Mouse (Mus musculus): ENCODE data around the gene Cbl. TPM values are rescaled to one million over a fixed set of nuclear protein-coding genes. Genes with fewer than 3 reads are reported as not detected.

Gene Cbl
- 12.7 and 13.7 TPM in 2 replicates for polyA plus RNA-seq (2014; fragmentation: Nextera tagmentation; extraction: Ambion mirVana)

DNA sequence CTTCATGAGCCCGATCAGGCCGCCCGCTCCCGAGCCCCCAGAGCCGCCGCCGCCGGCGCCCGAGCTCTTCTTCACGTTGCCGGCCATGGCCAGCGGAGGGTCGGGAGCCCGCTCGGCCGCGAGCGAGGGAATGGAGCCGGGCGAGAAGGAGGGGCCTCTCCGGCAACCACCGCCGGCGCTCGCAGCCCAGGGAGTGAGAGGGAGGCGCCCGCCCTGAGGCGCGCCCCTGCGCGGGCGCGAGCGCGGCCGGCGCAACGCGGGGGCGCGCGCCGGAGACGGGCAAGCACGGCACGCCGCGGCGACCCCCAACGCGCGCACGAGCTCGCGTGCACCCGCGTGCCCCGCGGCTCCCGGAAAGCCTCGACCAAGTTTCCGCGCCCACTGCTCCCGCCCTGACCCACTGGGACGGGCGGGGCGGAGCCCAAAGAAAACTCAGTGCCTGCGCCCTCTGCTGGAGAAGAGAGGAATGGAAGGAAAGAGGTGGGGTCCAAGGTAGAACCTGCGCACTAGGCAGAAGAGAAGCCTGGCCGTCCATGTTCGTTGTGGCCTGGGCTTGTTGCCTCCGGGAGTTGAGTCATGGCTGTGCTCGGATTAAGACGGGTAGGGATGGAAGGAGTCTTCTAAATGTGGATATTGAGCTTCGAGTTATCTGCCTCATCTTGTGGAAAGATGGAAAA lies at the start of gene Cbl:
TSS of gene Cbl (minus strand) at position 248 of the 677 bp plus-strand sequence.
- H3K9me3 ChIP-seq (ENCODE audit: control insufficient read depth, low read length), result no peaks in the 10 kb centered on the region
- H3K4me1 ChIP-seq (ENCODE audit: control insufficient read depth in 2 of 2, insufficient read depth in 2 of 2, low read length in 2 of 2), result peaks cover 5 to 24% of the 10 kb centered on the region in 2 experiments
- H3K4me2 ChIP-seq (ENCODE audit: low read length), result peak within 1 kb of the TSS; percentile 82
- H3K27me3 ChIP-seq (ENCODE audit: control insufficient read depth, insufficient read depth, low read length), result no peaks in the 10 kb centered on the region
- peak within 1 kb of the TSS; percentile 90 for H3K9ac ChIP-seq (ENCODE audit: low read length)
- H3K36me3 ChIP-seq (ENCODE audit: control insufficient read depth, insufficient read depth, low read length), result no peaks in the 10 kb centered on the region
- WGBS, result under 1% methylated on average over 67 of the region's 76 CpGs
- peak within 1 kb of the TSS; percentile 92 for H3K27ac ChIP-seq (replicated peaks in 1 of 2; ENCODE audit: control insufficient read depth in 1 of 2, insufficient read depth in 1 of 2, low read depth in 2 of 2, low read length in 2 of 2)
- H3K4me3 ChIP-seq (ENCODE audit: control insufficient read depth in 1 of 2, insufficient read depth in 1 of 2, low read depth in 1 of 2, low read length in 2 of 2), result peak within 1 kb of the TSS; percentile 78 to 99
- peak; percentile 89 for ATAC-seq (ENCODE audit: insufficient number of reproducible peaks, insufficient read depth, low FRiP score, low read depth)

DNA sequence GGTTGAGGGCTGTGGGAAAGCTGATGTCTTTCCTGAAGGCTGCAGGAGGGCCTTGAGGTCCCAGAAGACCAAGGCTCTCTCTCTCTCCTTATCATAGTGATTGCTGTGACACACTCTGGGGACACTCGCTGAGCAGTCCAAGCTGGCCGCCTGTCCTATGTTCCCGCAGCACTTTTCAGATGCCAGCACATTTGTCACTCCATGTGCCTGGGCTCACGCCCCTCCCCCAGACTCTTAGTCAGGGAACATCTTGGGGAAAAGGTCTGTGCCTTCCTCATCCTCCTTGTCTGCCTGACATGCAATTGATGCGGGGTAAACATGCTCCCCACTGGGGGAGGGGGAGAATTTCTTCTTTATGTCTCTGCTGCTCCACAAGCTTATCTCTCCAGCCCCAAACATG lies 49.3 kb upstream of the Cbl start:
- Histone ChIP-seq H3K4me3 (ENCODE audit: control insufficient read depth in 1 of 2, insufficient read depth in 1 of 2, low read depth in 1 of 2, low read length in 2 of 2) (no peak overlapping the region), H3K4me2 (ENCODE audit: low read length) (no peak overlapping the region), H3K27me3 (ENCODE audit: control insufficient read depth, insufficient read depth, low read length) (peaks cover 10% of the 10 kb centered on the region), H3K4me1 (ENCODE audit: control insufficient read depth in 2 of 2, insufficient read depth in 2 of 2, low read length in 2 of 2) (peaks cover 2 to 9% of the 10 kb centered on the region in 2 experiments; a peak in 3 of 4 replicates), H3K36me3 (ENCODE audit: control insufficient read depth, insufficient read depth, low read length) (0 out of 2 replicates have a peak, but pooled peaks cover 5% of the 10 kb centered on the region), H3K9me3 (ENCODE audit: control insufficient read depth, low read length) (no peaks in the 10 kb centered on the region), H3K27ac (replicated peaks in 1 of 2; ENCODE audit: control insufficient read depth in 1 of 2, insufficient read depth in 1 of 2, low read depth in 2 of 2, low read length in 2 of 2) (no peak overlapping the region), H3K9ac (ENCODE audit: low read length) (no peak overlapping the region)
- WGBS, result 31% methylated on average over 5 of the region's 5 CpGs
- no peak for ATAC-seq (ENCODE audit: insufficient number of reproducible peaks, insufficient read depth, low FRiP score, low read depth)

DNA sequence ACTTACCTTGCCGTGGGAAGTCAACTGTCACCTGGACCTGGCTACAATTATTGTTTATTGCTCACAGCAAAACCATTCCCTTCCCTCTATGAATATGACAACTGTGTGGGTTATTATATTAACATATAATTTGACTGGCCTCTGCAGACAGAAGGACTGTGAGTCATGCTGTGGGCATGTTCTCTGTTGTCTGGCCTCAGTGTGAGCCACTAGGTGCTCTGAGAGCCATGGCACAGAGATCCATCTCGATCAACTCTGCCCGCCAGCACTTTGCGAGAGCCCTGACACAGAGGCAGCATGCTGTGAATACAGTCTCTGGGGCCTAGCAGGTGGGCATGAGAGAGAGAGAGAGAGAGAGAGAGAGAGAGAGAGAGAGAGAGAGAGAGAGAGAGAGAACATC lies 36.1 kb upstream of the Cbl start:
- H3K27me3 ChIP-seq (ENCODE audit: control insufficient read depth, insufficient read depth, low read length), result no peaks in the 10 kb centered on the region
- H3K4me1 ChIP-seq (ENCODE audit: control insufficient read depth in 2 of 2, insufficient read depth in 2 of 2, low read length in 2 of 2), result peaks cover 5 to 6% of the 10 kb centered on the region in 2 experiments; a peak in 3 of 4 replicates
- H3K9me3 ChIP-seq (ENCODE audit: control insufficient read depth, low read length), result no peaks in the 10 kb centered on the region
- H3K36me3 ChIP-seq (ENCODE audit: control insufficient read depth, insufficient read depth, low read length), result no peaks in the 10 kb centered on the region
- H3K4me2 ChIP-seq (ENCODE audit: low read length), result no peak overlapping the region
- H3K4me3 ChIP-seq (ENCODE audit: control insufficient read depth in 1 of 2, insufficient read depth in 1 of 2, low read depth in 1 of 2, low read length in 2 of 2), result no peak overlapping the region
- ATAC-seq (ENCODE audit: insufficient number of reproducible peaks, insufficient read depth, low FRiP score, low read depth), result no peak
- H3K27ac ChIP-seq (replicated peaks in 1 of 2; ENCODE audit: control insufficient read depth in 1 of 2, insufficient read depth in 1 of 2, low read depth in 2 of 2, low read length in 2 of 2), result no peak overlapping the region
- H3K9ac ChIP-seq (ENCODE audit: low read length), result no peak overlapping the region
- 79% methylated on average over 4 of the region's 4 CpGs for WGBS

DNA sequence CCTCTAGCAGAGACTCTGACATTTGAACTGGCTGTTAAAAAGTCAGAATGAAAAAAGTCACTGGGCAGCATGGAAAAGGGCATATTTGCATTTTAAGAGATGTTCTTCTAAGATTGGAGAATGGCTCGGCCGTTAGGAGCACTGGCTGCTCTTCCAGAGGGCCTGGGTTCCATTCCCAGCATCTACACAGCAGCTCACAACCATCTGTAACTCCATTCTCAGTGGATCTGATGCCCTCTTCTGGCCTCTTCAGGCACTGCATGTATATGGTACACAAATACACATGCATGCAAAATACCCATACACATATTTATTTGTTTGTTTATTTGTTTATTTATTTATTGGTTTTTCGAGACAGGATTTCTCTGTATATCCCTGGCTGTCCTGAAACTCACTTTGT lies 35.2 kb upstream of the Cbl start:
- Histone ChIP-seq H3K27ac (replicated peaks in 1 of 2; ENCODE audit: control insufficient read depth in 1 of 2, insufficient read depth in 1 of 2, low read depth in 2 of 2, low read length in 2 of 2) (no peak overlapping the region), H3K27me3 (ENCODE audit: control insufficient read depth, insufficient read depth, low read length) (no peaks in the 10 kb centered on the region), H3K36me3 (ENCODE audit: control insufficient read depth, insufficient read depth, low read length) (0 out of 2 replicates have a peak, but pooled peaks cover 2% of the 10 kb centered on the region), H3K9ac (ENCODE audit: low read length) (no peak overlapping the region), H3K4me3 (ENCODE audit: control insufficient read depth in 1 of 2, insufficient read depth in 1 of 2, low read depth in 1 of 2, low read length in 2 of 2) (no peak overlapping the region), H3K4me2 (ENCODE audit: low read length) (no peak overlapping the region), H3K9me3 (ENCODE audit: control insufficient read depth, low read length) (no peaks in the 10 kb centered on the region), H3K4me1 (ENCODE audit: control insufficient read depth in 2 of 2, insufficient read depth in 2 of 2, low read length in 2 of 2) (peaks cover 5 to 6% of the 10 kb centered on the region in 2 experiments; a peak in 3 of 4 replicates)
- 79% methylated on average over 3 of the region's 3 CpGs for WGBS
- ATAC-seq (ENCODE audit: insufficient number of reproducible peaks, insufficient read depth, low FRiP score, low read depth), result no peak

DNA sequence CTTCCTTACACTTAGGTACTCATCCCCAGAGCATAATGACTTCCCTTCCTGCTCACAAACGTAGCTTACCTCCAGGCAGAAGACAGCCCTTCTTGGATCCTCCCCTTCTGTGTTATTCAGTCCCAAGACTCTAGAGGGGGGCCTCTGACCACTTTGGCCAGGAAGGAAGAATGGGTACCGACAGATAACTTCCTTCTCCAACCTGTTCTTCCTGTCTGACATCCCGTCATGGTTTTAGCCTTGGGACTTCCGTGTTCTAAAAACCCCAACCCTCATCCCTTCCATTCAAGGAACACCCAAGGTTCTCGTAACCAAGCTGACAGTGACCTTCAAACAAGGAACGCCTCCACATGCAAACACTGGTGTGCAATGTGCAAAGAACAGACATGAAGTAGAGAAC lies 34.6 kb upstream of the Cbl start, which contains the start of gene Nlrx1:
TSS of gene Nlrx1 (minus strand) at position 168 of the 400 bp plus-strand sequence.
- Histone ChIP-seq H3K4me2 (ENCODE audit: low read length) (peak within 1 kb of the TSS; percentile 81), H3K27me3 (ENCODE audit: control insufficient read depth, insufficient read depth, low read length) (no peaks in the 10 kb centered on the region), H3K4me1 (ENCODE audit: control insufficient read depth in 2 of 2, insufficient read depth in 2 of 2, low read length in 2 of 2) (peaks cover 5 to 6% of the 10 kb centered on the region in 2 experiments; a peak in 3 of 4 replicates), H3K36me3 (ENCODE audit: control insufficient read depth, insufficient read depth, low read length) (0 out of 2 replicates have a peak, but pooled peaks cover 3% of the 10 kb centered on the region), H3K4me3 (ENCODE audit: control insufficient read depth in 1 of 2, insufficient read depth in 1 of 2, low read depth in 1 of 2, low read length in 2 of 2) (peak within 1 kb of the TSS; percentile 52 to 60), H3K9me3 (ENCODE audit: control insufficient read depth, low read length) (no peaks in the 10 kb centered on the region), H3K27ac (replicated peaks in 1 of 2; ENCODE audit: control insufficient read depth in 1 of 2, insufficient read depth in 1 of 2, low read depth in 2 of 2, low read length in 2 of 2) (peak within 1 kb of the TSS; percentile 80 to 85), H3K9ac (ENCODE audit: low read length) (peak within 1 kb of the TSS; percentile 90)
- WGBS, result 73% methylated on average over 6 of the region's 6 CpGs
- ATAC-seq (ENCODE audit: insufficient number of reproducible peaks, insufficient read depth, low FRiP score, low read depth), result no peak

DNA sequence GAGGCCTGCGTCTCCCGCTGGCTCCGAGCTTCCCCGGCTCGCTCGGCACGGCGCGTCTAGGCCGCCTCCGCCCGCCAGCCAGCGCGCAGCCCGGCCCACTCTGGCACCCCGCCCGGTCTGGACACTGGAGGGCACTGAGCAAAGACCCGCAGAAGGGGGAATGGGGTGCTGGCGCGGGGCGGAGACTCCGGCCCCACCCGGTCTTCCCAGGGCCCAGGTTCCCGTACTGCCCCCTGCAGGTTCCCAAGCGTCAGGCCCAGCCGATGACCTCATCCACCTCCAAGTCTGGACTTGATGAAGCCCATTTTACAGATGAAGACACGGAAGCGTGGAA lies 34.1 kb upstream of the Cbl start:
- Histone ChIP-seq H3K27ac (replicated peaks in 1 of 2; ENCODE audit: control insufficient read depth in 1 of 2, insufficient read depth in 1 of 2, low read depth in 2 of 2, low read length in 2 of 2) (peak overlapping the region; percentile 80 to 85), H3K27me3 (ENCODE audit: control insufficient read depth, insufficient read depth, low read length) (no peaks in the 10 kb centered on the region), H3K9ac (ENCODE audit: low read length) (peak overlapping the region; percentile 90), H3K4me2 (ENCODE audit: low read length) (peak overlapping the region; percentile 81), H3K4me3 (ENCODE audit: control insufficient read depth in 1 of 2, insufficient read depth in 1 of 2, low read depth in 1 of 2, low read length in 2 of 2) (peak overlapping the region; percentile 52 to 60), H3K9me3 (ENCODE audit: control insufficient read depth, low read length) (no peaks in the 10 kb centered on the region), H3K36me3 (ENCODE audit: control insufficient read depth, insufficient read depth, low read length) (0 out of 2 replicates have a peak, but pooled peaks cover 7% of the 10 kb centered on the region), H3K4me1 (ENCODE audit: control insufficient read depth in 2 of 2, insufficient read depth in 2 of 2, low read length in 2 of 2) (peaks cover 5 to 6% of the 10 kb centered on the region in 2 experiments; a peak in 3 of 4 replicates)
- 4% methylated on average over 27 of the region's 28 CpGs for WGBS
- peak; percentile 87 for ATAC-seq (ENCODE audit: insufficient number of reproducible peaks, insufficient read depth, low FRiP score, low read depth)

DNA sequence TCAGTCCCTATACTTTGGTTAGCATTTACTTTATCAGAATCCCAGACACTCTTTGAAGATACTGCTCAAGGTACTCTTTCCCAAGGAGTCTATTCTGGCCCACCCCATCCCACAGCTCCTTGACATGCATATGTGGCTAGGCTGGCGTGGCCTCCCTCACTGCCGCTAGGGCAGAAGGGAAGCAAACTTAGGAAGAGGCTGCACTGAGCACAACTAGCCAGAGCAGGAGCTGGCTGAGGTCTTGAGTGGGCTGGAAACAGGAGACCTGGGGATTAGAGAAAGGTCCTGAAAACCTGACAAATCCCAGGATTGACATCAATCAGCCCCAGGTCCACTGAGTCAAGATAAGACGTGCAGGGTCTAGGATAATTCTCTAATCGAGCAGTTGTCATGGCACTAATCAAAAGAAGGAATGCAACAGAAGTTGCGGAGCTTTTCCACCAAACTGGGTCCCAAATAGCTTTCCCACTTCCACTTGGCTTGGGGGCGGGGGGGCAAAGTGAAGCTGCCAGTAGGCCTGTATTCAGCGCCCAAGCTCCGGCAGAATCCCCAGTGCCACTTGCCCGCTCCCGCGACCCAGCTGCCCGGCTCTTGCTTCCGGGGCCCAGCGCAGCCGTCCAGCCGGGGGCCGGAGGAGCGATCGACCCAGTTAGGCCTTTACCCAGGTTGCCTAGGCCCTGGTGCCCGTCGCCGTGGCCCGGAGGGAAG lies 33.6 kb upstream of the Cbl start:
- 5% methylated on average over 23 of the region's 23 CpGs for WGBS
- no peaks in the 10 kb centered on the region for H3K27me3 ChIP-seq (ENCODE audit: control insufficient read depth, insufficient read depth, low read length)
- peak overlapping the region; percentile 80 to 85 for H3K27ac ChIP-seq (replicated peaks in 1 of 2; ENCODE audit: control insufficient read depth in 1 of 2, insufficient read depth in 1 of 2, low read depth in 2 of 2, low read length in 2 of 2)
- peak overlapping the region; percentile 81 for H3K4me2 ChIP-seq (ENCODE audit: low read length)
- peaks cover 12% of the 10 kb centered on the region; the same call in 1 of the 2 replicates for H3K36me3 ChIP-seq (ENCODE audit: control insufficient read depth, insufficient read depth, low read length)
- 0 out of 2 replicates have a peak, but pooled peaks have one; percentile 48 for ATAC-seq (ENCODE audit: insufficient number of reproducible peaks, insufficient read depth, low FRiP score, low read depth)
- peaks cover 5 to 6% of the 10 kb centered on the region in 2 experiments; a peak in 3 of 4 replicates for H3K4me1 ChIP-seq (ENCODE audit: control insufficient read depth in 2 of 2, insufficient read depth in 2 of 2, low read length in 2 of 2)
- H3K4me3 ChIP-seq (ENCODE audit: control insufficient read depth in 1 of 2, insufficient read depth in 1 of 2, low read depth in 1 of 2, low read length in 2 of 2), result peak overlapping the region; percentile 52 to 60
- peak overlapping the region; percentile 90 for H3K9ac ChIP-seq (ENCODE audit: low read length)
- H3K9me3 ChIP-seq (ENCODE audit: control insufficient read depth, low read length), result no peaks in the 10 kb centered on the region
